Comparison of ENCODE assay signal across 10 mouse cellular contexts in genomic region chr1:114673954-114674353, GRCm38 (mm10).
DNase-seq lines count a peak whose midpoint lies in the region; ATAC-seq lines count a peak whose summit lies in the region.
"Had no signal": no experiment of that assay in that cellular context is flagged by ENCODE, and none has a peak within 500 bp of the region (broad histone marks: within the 10 kb centered on the region; RNA-seq: fewer than 3 reads in every experiment).

No protein-coding gene starts in this region.

- H3K9ac ChIP-seq in embryonic facial prominence, embryonic 12.5 days: no peak overlapping the region
- H3K9ac ChIP-seq: heart, embryonic 13.5 days; midbrain, embryonic 12.5 days had no signal

- H3K4me3 ChIP-seq in embryonic facial prominence, embryonic 12.5 days: no peak overlapping the region
- H3K4me3 ChIP-seq: heart, embryonic 13.5 days; midbrain, embryonic 12.5 days had no signal

- no peak overlapping the region for H3K27ac ChIP-seq in embryonic facial prominence, embryonic 12.5 days
- H3K27ac ChIP-seq: heart, embryonic 13.5 days; midbrain, embryonic 12.5 days had no signal

- H3K36me3 ChIP-seq in embryonic facial prominence, embryonic 12.5 days: no peaks in the 10 kb centered on the region
- H3K36me3 ChIP-seq: heart, embryonic 13.5 days; midbrain, embryonic 12.5 days had no signal

- no peaks in the 10 kb centered on the region for H3K27me3 ChIP-seq in embryonic facial prominence, embryonic 12.5 days
- H3K27me3 ChIP-seq: heart, embryonic 13.5 days; midbrain, embryonic 12.5 days had no signal

- H3K4me1 ChIP-seq in embryonic facial prominence, embryonic 12.5 days: no peaks in the 10 kb centered on the region
- H3K4me1 ChIP-seq: heart, embryonic 13.5 days; midbrain, embryonic 12.5 days had no signal

- peak; percentile 3 for DNase-seq in kidney, postnatal 10 days
- DNase-seq in kidney, postnatal 4 days: no peak
- DNase-seq in adipocyte (ENCODE audit: low spot score): peak; percentile 32
- peak; percentile 37 for DNase-seq in lung, postnatal 10 days
- no peak for DNase-seq in right cerebral cortex, adult 2 months (ENCODE audit: low spot score in 2 of 2)
- DNase-seq: kidney, adult 8-10 months had no signal

- 33% methylated on average over 2 of the region's 2 CpGs for WGBS in embryonic facial prominence, embryonic 12.5 days

- H3K9me3 ChIP-seq in embryonic facial prominence, embryonic 12.5 days: no peaks in the 10 kb centered on the region
- H3K9me3 ChIP-seq: heart, embryonic 13.5 days; midbrain, embryonic 12.5 days had no signal

- ATAC-seq in embryonic facial prominence, embryonic 12.5 days (ENCODE audit: insufficient number of reproducible peaks, insufficient read depth, low FRiP score, low TSS enrichment): 0 out of 2 replicates have a peak, but pooled peaks have one; percentile 56
- no peak for ATAC-seq in megakaryocyte-erythroid progenitor cell, adult 5-6 weeks (replicated peaks; ENCODE audit: low FRiP score, low TSS enrichment, poor library complexity, severe bottlenecking)

- H3K4me2 ChIP-seq in embryonic facial prominence, embryonic 12.5 days (replicated peaks): no peak overlapping the region
- H3K4me2 ChIP-seq: heart, embryonic 13.5 days; midbrain, embryonic 12.5 days had no signal

Comparison
In these comparisons a context has a peak if more than half of its experiments do, and no peak if none do; other contexts are left out.
1. DNase-seq: peak in kidney, postnatal 10 days (single experiment), adipocyte (single experiment) and lung, postnatal 10 days (single experiment); none in kidney, postnatal 4 days (0 of 2) and right cerebral cortex, adult 2 months (0 of 2).